Mouse (Mus musculus) megakaryocyte, embryonic 14.5 days (primary cell): ENCODE results near the gene Apbb1.

Experiments used
- FLI1 ChIP-seq: IDR thresholded peaks from 2 replicates; pipeline ENCODE4 v1.6.1; 2012; ENCODE audit warnings: low read length, inconsistent platforms, mixed read lengths
- GATA1 ChIP-seq: IDR thresholded peaks from 3 replicates; pipeline ENCODE4 v1.6.1; 2012; ENCODE audit warnings: mixed read lengths, low read length, inconsistent platforms, borderline replicate concordance

DNA sequence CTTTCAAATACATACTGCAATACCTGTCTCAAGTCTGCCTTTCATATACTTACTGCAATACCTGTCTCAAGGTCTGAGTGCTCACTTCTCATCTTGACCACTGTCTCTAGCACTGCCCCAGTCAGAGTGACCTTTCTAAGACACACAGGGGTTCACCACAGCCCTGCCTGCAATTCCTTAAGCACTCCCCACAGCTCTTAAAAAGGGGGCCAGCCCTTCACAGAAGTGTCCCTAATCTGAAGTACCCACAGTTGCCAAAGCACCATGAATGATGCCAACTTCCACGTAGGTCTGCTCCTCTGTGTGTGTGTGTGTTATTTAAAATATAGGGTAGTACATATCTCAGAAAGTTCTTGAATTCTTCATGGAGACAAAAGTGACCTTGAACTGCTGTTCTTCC, 30.3 kb upstream of the Apbb1 start:
- TF ChIP-seq FLI1 = no peak
- TF ChIP-seq GATA1 = no peak
